Mouse (Mus musculus) c-Kit-positive CD71-positive TER-119-positive erythroid progenitor cells, embryonic 14.5 days (primary cell): ENCODE data around the gene D6Ertd527e.

Experiments
- DNase-seq: peaks from one replicate; pipeline ENCODE4 v3.0.0-alpha.2; 2013; ENCODE audit warnings: low spot score

D6Ertd527e gene

GRCm38 (mm10) chr6:87111493-87111892, 6.9 kb downstream of the D6Ertd527e start:
- no peak for DNase-seq

GRCm38 (mm10) chr6:87112125-87112524, 7.6 kb downstream of the D6Ertd527e start:
- DNase-seq = no peak

GRCm38 (mm10) chr6:87115981-87116380, 11.4 kb downstream of the D6Ertd527e start:
- DNase-seq = no peak

- DNase-seq = no peak
Measured at GRCm38 (mm10) chr6:87116596-87116995, 12.1 kb downstream of the D6Ertd527e start.

- DNase-seq = no peak
Measured at GRCm38 (mm10) chr6:87119066-87119837, 14.7 kb downstream of the D6Ertd527e start.

GRCm38 (mm10) chr6:87119975-87120374, 15.4 kb downstream of the D6Ertd527e start:
- no peak for DNase-seq

- DNase-seq = peak; percentile 23
Measured at GRCm38 (mm10) chr6:87120661-87121060, 16.1 kb downstream of the D6Ertd527e start.

- no peak for DNase-seq
Measured at GRCm38 (mm10) chr6:87121961-87122360, 17.4 kb downstream of the D6Ertd527e start.

- DNase-seq = no peak
Measured at GRCm38 (mm10) chr6:87123406-87123805, 18.9 kb downstream of the D6Ertd527e start.

- no peak for DNase-seq
Measured at GRCm38 (mm10) chr6:87123973-87124372, 19.4 kb downstream of the D6Ertd527e start.

- DNase-seq = no peak
Measured at GRCm38 (mm10) chr6:87127049-87127753, 22.7 kb downstream of the D6Ertd527e start.

- no peak for DNase-seq
Measured at GRCm38 (mm10) chr6:87129861-87130260, 25.3 kb downstream of the D6Ertd527e start.

- no peak for DNase-seq
Measured at GRCm38 (mm10) chr6:87130628-87131027, 26.1 kb downstream of the D6Ertd527e start.

- no peak for DNase-seq
Measured at GRCm38 (mm10) chr6:87131078-87131477, 26.5 kb downstream of the D6Ertd527e start.

GRCm38 (mm10) chr6:87133520-87133919, 29.0 kb downstream of the D6Ertd527e start:
- DNase-seq = no peak

GRCm38 (mm10) chr6:87133966-87134546, 29.5 kb downstream of the D6Ertd527e start:
- DNase-seq = no peak

- DNase-seq = peak; percentile 40
Measured at GRCm38 (mm10) chr6:87138479-87138878, 33.9 kb downstream of the D6Ertd527e start.

- DNase-seq = peak; percentile 62
Measured at GRCm38 (mm10) chr6:87139796-87140553, 35.4 kb downstream of the D6Ertd527e start.

- no peak for DNase-seq
Measured at GRCm38 (mm10) chr6:87142239-87142638, 37.7 kb downstream of the D6Ertd527e start.

GRCm38 (mm10) chr6:87143594-87143993, 39.0 kb downstream of the D6Ertd527e start:
- no peak for DNase-seq

GRCm38 (mm10) chr6:87147921-87148320, 43.4 kb downstream of the D6Ertd527e start:
- no peak for DNase-seq

- no peak for DNase-seq
Measured at GRCm38 (mm10) chr6:87150471-87150870, 45.9 kb downstream of the D6Ertd527e start.
